Mouse (Mus musculus): ENCODE results near the gene Nup85. TPM values are rescaled to one million over a fixed set of nuclear protein-coding genes. Genes with fewer than 3 reads are reported as not detected.
A peak's percentile ranks its signal among the peaks of the same experiment; 100 is the strongest.

Nup85 gene
- polyA plus RNA-seq, 1 experiment: 99.9 TPM

DNA sequence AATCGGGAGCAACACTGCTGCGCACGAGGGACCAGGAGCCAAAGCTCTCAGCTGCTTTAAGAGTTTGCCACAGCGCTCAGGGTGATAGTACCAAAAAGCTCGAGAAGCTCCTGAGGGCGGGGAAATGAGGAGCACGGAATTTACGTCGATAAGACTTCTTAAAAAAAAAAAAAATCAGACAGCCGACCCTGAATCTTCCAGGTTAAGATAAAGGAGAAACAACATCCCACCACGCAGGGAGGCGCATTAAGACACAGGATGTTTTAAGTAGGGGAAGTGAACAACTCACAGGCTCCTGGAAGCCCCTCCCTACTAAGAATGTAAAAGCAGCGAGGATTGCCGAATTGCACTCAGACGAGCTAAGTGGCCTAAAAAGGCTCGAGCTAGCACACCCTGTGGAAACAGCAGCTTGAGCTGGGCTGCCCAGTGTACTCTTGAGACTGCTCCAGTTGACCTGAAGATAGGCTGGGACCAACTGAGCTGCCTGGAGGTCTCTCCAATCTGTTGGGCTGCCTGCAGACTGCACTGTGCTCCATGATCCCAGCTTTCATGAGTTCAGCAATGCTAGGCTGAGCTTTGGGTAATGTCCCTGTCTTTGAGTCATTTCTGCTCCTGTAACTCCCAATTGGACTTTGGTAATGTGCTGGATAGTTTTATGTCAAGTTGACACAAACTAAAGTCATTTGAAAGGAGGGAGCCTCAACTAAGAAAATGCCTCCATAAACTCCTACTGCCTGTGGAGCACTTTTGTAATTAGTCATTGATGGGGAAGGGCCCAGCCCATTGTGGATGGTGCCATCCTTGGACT is 49.1 kb downstream of the Nup85 start:
- no peaks in the 10 kb centered on the region for H3K9me3 ChIP-seq (replicated peaks; ENCODE audit: control insufficient read depth, insufficient read depth, low read length, poor library complexity, severe bottlenecking)
- peak overlapping the region; percentile 64 for H3K4me3 ChIP-seq (ENCODE audit: low read depth, low read length)

DNA sequence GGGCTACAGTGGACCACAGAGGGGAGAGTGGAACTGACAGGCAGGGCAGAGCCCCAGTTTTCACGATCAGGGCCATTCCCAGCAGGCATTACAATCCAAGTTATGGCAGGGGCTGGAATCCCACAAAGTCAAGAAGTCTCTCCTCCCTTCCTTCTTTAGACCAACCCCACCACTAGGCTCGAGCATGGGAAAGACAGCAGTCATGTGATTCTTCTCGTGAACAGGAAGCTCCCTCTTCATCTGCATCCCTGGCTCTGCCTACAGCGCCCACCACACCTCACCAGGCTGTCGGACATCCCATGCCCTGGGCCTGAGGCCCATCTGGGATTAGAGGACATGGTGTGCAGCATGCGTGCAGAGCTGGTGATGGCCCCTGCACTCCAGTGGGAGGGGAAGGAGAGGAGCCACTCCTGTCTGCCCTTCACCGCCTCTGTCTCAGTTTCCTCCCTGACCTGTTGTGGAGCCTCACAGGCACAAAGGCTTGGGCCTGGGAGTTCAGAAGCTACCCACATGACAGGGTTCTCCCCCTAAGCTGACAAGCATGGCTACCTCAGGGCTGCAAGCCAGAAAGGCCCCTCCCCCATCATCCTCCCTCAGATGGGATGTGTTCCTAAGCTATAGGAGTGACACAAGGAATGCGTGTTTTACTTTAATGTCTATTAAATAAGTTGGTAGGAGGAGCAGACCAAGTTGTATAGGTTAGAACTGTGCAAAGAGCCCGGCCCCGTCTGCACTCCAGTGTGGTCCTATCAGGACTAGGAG is 50.3 kb downstream of the Nup85 start:
- Histone ChIP-seq H3K36me3 (ENCODE audit: control insufficient read depth, insufficient read depth, low read length, poor library complexity, severe bottlenecking) (0 out of 2 replicates have a peak, but pooled peaks cover 6% of the 10 kb centered on the region), H3K4me1 (ENCODE audit: control insufficient read depth, insufficient read depth, low read length) (peaks cover 5% of the 10 kb centered on the region), H3K27me3 (ENCODE audit: control insufficient read depth, insufficient read depth, low read length, poor library complexity, severe bottlenecking) (no peaks in the 10 kb centered on the region), H3K4me3 (ENCODE audit: low read depth, low read length) (0 out of 2 replicates have a peak overlapping the region, but pooled peaks have one; percentile 3), H3K27ac (ENCODE audit: insufficient read depth, low read length) (peak overlapping the region; percentile 86), H3K9ac (ENCODE audit: low read depth, poor library complexity, severe bottlenecking) (peak overlapping the region; percentile 62), H3K9me3 (replicated peaks; ENCODE audit: control insufficient read depth, insufficient read depth, low read length, poor library complexity, severe bottlenecking) (no peaks in the 10 kb centered on the region)
- TF ChIP-seq EP300 (IDR thresholded peaks at IDR 0.05; ENCODE audit: insufficient read depth, low read depth, low read length) (0 out of 2 replicates have a peak, but pooled peaks have one; percentile 3), POLR2A (IDR thresholded peaks at IDR 0.05; ENCODE audit: insufficient read depth, low read length) (peak; percentile 32), CTCF (IDR thresholded peaks at IDR 0.05; ENCODE audit: low read depth, low read length) (no peak)

More for the DNA sequence above, 49.1 kb downstream of the Nup85 start:
- 0 out of 2 replicates have a peak, but pooled peaks cover 6% of the 10 kb centered on the region for H3K36me3 ChIP-seq (ENCODE audit: control insufficient read depth, insufficient read depth, low read length, poor library complexity, severe bottlenecking)
- H3K9ac ChIP-seq (ENCODE audit: low read depth, poor library complexity, severe bottlenecking): peak overlapping the region; percentile 88
- no peaks in the 10 kb centered on the region for H3K27me3 ChIP-seq (ENCODE audit: control insufficient read depth, insufficient read depth, low read length, poor library complexity, severe bottlenecking)
- peak overlapping the region; percentile 77 for H3K27ac ChIP-seq (ENCODE audit: insufficient read depth, low read length)
- TF ChIP-seq EP300 (IDR thresholded peaks at IDR 0.05; ENCODE audit: insufficient read depth, low read depth, low read length) (no peak), CTCF (IDR thresholded peaks at IDR 0.05; ENCODE audit: low read depth, low read length) (no peak), POLR2A (IDR thresholded peaks at IDR 0.05; ENCODE audit: insufficient read depth, low read length) (no peak)
- H3K4me1 ChIP-seq (ENCODE audit: control insufficient read depth, insufficient read depth, low read length): peaks cover 5% of the 10 kb centered on the region

DNA sequence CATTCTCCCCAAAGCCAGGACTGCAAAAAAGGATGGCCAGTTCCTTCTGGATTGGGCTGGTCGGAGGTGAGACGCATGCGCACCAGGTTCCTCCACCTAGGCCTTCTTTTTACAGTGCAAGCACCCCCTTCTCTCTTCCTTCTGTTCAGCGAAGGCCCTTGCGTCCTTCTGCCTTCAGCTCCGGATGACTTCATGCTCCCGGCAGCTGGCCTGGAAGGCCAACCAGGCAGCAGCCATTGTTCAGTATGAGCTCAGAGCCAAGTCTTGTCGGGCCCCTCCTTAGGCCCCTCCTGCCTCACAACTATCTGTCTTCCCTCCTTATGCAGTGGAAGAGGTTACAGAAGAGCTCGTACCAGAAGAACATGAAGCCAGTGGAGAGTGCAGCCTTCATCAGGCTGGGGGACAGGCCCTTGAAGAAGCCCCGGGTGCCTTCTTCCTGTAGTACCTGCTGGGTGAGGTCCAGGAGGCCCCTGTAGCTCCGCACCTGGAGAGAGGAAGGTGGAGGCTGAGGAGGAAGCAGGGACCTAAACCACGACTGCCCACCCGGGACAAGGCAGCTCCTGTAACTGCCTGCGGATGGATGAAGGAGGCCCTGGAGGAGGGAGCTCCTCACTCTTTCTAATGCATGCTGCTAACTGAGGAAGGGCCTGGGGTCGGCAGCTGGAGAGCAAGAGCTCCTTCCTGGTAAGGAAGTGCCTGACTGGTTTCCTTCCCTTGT is 51.0 kb downstream of the Nup85 start:
- Histone ChIP-seq H3K27me3 (ENCODE audit: control insufficient read depth, insufficient read depth, low read length, poor library complexity, severe bottlenecking) (no peaks in the 10 kb centered on the region), H3K9ac (ENCODE audit: low read depth, poor library complexity, severe bottlenecking) (peak overlapping the region; percentile 62), H3K9me3 (replicated peaks; ENCODE audit: control insufficient read depth, insufficient read depth, low read length, poor library complexity, severe bottlenecking) (no peaks in the 10 kb centered on the region), H3K27ac (ENCODE audit: insufficient read depth, low read length) (peak overlapping the region; percentile 86), H3K4me3 (ENCODE audit: low read depth, low read length) (peak overlapping the region; percentile 18), H3K36me3 (ENCODE audit: control insufficient read depth, insufficient read depth, low read length, poor library complexity, severe bottlenecking) (0 out of 2 replicates have a peak, but pooled peaks cover 6% of the 10 kb centered on the region), H3K4me1 (ENCODE audit: control insufficient read depth, insufficient read depth, low read length) (peaks cover 5% of the 10 kb centered on the region)
- TF ChIP-seq EP300 (IDR thresholded peaks at IDR 0.05; ENCODE audit: insufficient read depth, low read depth, low read length) (peak; percentile 66; the same call in 1 of the 2 replicates), CTCF (IDR thresholded peaks at IDR 0.05; ENCODE audit: low read depth, low read length) (no peak)

DNA sequence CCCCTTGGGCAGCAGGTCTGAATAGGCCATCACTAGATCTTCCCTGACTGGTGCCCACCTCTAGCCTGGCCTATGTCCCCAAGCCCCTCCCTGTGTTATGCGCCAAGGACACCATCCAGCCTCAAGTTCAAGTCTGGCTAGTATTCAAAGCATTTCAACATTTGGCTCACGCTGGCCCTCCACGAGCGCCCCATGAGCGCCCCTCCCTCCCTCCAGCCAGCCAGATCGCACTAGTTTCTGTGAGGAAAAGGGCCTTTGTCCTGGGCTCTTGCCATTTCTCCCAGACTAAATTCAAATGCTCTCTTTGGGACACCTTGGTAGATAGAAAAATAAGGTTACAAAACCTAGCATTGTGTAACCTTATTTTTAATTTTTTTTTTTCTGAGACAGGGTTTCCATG is 51.6 kb downstream of the Nup85 start:
- Histone ChIP-seq H3K27ac (ENCODE audit: insufficient read depth, low read length) (peak overlapping the region; percentile 86), H3K27me3 (ENCODE audit: control insufficient read depth, insufficient read depth, low read length, poor library complexity, severe bottlenecking) (no peaks in the 10 kb centered on the region), H3K36me3 (ENCODE audit: control insufficient read depth, insufficient read depth, low read length, poor library complexity, severe bottlenecking) (0 out of 2 replicates have a peak, but pooled peaks cover 5% of the 10 kb centered on the region), H3K4me1 (ENCODE audit: control insufficient read depth, insufficient read depth, low read length) (peaks cover 5% of the 10 kb centered on the region), H3K4me3 (ENCODE audit: low read depth, low read length) (peak overlapping the region; percentile 18), H3K9me3 (replicated peaks; ENCODE audit: control insufficient read depth, insufficient read depth, low read length, poor library complexity, severe bottlenecking) (no peaks in the 10 kb centered on the region), H3K9ac (ENCODE audit: low read depth, poor library complexity, severe bottlenecking) (peak overlapping the region; percentile 62)
- TF ChIP-seq EP300 (IDR thresholded peaks at IDR 0.05; ENCODE audit: insufficient read depth, low read depth, low read length): 0 out of 2 replicates have a peak, but pooled peaks have one; percentile 16
- TF ChIP-seq CTCF (IDR thresholded peaks at IDR 0.05; ENCODE audit: low read depth, low read length): no peak

DNA sequence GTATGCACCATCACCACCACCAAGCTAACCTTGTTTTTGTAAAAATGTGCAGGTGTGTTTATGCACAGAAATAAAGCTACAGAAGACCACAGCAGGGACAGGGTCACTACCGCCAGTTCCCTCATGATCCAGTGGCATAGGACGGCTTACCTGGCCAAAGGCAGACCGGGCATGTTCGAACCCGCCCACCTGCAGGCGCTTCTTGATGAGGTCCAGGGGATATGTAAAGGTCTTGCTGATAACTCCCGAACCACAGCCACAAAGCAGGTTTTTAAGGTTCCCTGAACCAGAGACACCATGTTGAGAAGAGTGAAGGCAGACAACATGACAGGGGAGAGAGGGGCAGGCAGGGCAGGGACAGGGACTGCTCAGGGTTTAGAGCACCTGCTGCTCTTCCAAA is 52.1 kb downstream of the Nup85 start:
- 0 out of 2 replicates have a peak, but pooled peaks cover under 1% of the 10 kb centered on the region for H3K36me3 ChIP-seq (ENCODE audit: control insufficient read depth, insufficient read depth, low read length, poor library complexity, severe bottlenecking)
- H3K4me1 ChIP-seq (ENCODE audit: control insufficient read depth, insufficient read depth, low read length): peaks cover 5% of the 10 kb centered on the region
- H3K4me3 ChIP-seq (ENCODE audit: low read depth, low read length): no peak overlapping the region
- no peaks in the 10 kb centered on the region for H3K27me3 ChIP-seq (ENCODE audit: control insufficient read depth, insufficient read depth, low read length, poor library complexity, severe bottlenecking)
- no peak for TF ChIP-seq POLR2A (IDR thresholded peaks at IDR 0.05; ENCODE audit: insufficient read depth, low read length)
- peak overlapping the region; percentile 70 for H3K27ac ChIP-seq (ENCODE audit: insufficient read depth, low read length)
- H3K9me3 ChIP-seq (replicated peaks; ENCODE audit: control insufficient read depth, insufficient read depth, low read length, poor library complexity, severe bottlenecking): no peaks in the 10 kb centered on the region
- H3K9ac ChIP-seq (ENCODE audit: low read depth, poor library complexity, severe bottlenecking): peak overlapping the region; percentile 31
